Mouse (Mus musculus): ENCODE results near the gene Zcchc24. TPM values are rescaled to one million over a fixed set of nuclear protein-coding genes. Genes with fewer than 3 reads are reported as not detected.

Gene Zcchc24
- polyA plus RNA-seq, 2 experiments: 5.7 TPM

DNA sequence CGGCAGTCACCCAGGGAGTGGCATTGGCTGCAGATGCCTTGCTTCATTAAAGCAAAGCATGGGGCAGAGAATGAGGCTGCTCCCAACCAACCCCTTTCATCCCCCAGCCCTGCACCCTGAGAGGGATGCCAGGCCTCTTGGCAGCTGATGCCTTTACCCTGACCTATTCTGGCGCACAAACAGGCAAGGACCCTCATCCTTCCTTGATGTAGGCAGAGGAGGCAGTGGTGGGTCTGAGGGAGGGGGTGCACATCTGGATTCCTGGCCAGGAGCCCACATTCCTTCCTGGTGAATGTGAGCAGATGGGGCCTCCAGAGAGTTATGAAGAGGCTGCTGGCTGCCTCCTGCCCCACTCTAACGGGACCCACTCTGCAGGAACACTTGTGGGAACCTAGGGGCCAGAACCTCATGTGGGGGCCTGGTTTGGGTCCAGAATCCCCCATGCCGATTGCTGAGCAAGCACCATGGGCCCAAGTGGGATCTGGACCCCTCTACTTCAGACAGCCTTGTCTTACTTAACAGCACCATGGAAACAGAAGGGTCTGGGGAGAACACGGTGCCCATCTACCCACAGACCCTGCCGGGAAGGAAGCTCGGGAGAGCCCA is 12.4 kb downstream of the Zcchc24 start:
- TF ChIP-seq CTCF (IDR thresholded peaks at IDR 0.05; ENCODE audit: low read depth): no peak
- TF ChIP-seq EP300 (IDR thresholded peaks at IDR 0.05; ENCODE audit: low read depth): no peak
- Histone ChIP-seq H3K9me3 (ENCODE audit: control insufficient read depth, low read length) (no peaks in the 10 kb centered on the region), H3K27ac (no peak overlapping the region), H3K27me3 (ENCODE audit: control insufficient read depth, insufficient read depth, low read length) (no peaks in the 10 kb centered on the region; the same call in 1 of the 2 replicates), H3K9ac (replicated peaks) (no peak overlapping the region), H3K36me3 (replicated peaks; ENCODE audit: control insufficient read depth, insufficient read depth, low read depth) (no peaks in the 10 kb centered on the region), H3K4me3 (ENCODE audit: insufficient read depth in 1 of 2, low read depth in 2 of 2, low read length in 2 of 2) (no peak overlapping the region), H3K4me2 (ENCODE audit: low read depth) (no peak overlapping the region), H3K4me1 (replicated peaks; ENCODE audit: control insufficient read depth in 2 of 2, insufficient read depth in 2 of 2, low read length in 1 of 2) (no peaks in the 10 kb centered on the region)
- no peak for DNase-seq (ENCODE audit: low read depth in 3 of 3, low spot score in 3 of 3)
- ATAC-seq (ENCODE audit: insufficient read depth): no peak
- WGBS (ENCODE audit: insufficient replicate concordance): 66% methylated on average over 7 of the region's 7 CpGs

DNA sequence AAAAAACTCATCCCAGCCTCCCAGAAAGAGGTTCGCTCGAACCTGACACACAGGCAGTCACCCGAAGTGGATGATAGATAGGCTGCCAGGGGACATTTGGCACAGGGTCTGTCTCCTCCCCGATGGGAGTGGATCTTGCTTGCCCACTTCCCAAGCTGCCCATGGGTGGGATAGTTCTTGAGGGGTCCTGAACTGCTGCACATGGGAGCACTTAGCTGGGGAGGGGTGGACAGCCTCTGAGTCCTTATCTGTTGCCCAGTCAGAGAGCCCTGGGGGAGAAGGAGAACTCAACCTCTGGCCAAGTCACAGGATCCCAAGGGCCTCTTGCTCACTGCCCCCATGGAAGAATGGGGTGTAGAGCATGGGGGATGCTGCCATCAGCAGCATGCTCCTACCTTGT is 13.3 kb downstream of the Zcchc24 start:
- no peak overlapping the region for H3K27ac ChIP-seq
- H3K4me3 ChIP-seq (ENCODE audit: insufficient read depth in 1 of 2, low read depth in 2 of 2, low read length in 2 of 2): no peak overlapping the region
- no peaks in the 10 kb centered on the region for H3K9me3 ChIP-seq (ENCODE audit: control insufficient read depth, low read length)
- no peak overlapping the region for H3K4me2 ChIP-seq (ENCODE audit: low read depth)
- ATAC-seq (ENCODE audit: insufficient read depth) (no peak), DNase-seq (ENCODE audit: low read depth in 3 of 3, low spot score in 3 of 3) (no peak)
- H3K27me3 ChIP-seq (ENCODE audit: control insufficient read depth, insufficient read depth, low read length): no peaks in the 10 kb centered on the region; the same call in 1 of the 2 replicates
- TF ChIP-seq EP300 (IDR thresholded peaks at IDR 0.05; ENCODE audit: low read depth) (no peak), CTCF (IDR thresholded peaks at IDR 0.05; ENCODE audit: low read depth) (no peak)
- no peak overlapping the region for H3K9ac ChIP-seq (replicated peaks)
- no peaks in the 10 kb centered on the region for H3K36me3 ChIP-seq (replicated peaks; ENCODE audit: control insufficient read depth, insufficient read depth, low read depth)
- 53% methylated on average over 4 of the region's 4 CpGs for WGBS (ENCODE audit: insufficient replicate concordance)
- no peaks in the 10 kb centered on the region for H3K4me1 ChIP-seq (replicated peaks; ENCODE audit: control insufficient read depth in 2 of 2, insufficient read depth in 2 of 2, low read length in 1 of 2)

DNA sequence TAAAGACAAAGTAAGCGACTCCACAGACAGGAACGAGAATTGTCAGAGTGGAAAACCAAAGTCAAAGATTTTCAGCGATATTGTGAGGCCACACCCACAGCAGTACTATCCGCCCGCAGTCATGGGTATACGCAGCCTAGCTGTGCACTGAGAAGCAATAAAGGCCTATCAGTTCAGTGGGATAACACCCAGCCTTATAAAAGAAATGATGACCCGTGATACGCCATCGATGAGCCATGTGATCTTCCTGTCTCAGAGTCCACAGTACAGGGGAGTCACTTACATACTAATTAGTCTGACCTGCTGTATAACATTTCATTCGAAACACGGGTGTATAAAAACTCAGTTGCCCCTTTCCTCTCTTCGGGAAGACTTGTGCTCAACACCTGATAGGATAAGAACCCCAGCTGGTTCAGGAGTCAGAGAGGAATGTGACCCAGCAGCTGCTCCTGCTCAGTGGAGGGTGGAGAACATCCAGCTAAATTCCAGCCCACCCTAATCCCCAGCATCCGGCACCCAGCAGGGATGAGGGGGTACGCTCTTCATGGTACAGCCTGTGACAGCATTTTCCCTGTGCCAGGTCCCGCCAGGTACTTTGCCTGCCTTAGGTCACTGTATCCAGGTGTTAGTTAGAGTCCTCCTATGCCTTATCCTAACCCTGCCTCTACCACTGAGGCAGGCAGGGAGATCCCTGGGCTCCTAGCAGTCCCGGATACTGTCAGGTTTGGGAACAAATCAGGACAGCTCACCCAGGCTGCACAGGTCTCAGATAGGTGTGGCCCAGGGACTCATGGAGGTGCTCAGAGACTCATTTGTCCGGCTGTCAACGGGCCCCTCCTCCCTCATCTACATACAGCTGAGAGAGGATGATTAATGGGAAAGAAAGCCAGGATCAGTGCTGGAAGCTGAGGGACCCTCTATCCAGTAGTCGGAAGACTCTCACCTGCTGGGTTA is 14.0 kb downstream of the Zcchc24 start:
- DNase-seq (ENCODE audit: low read depth in 3 of 3, low spot score in 3 of 3): no peak
- no peaks in the 10 kb centered on the region for H3K36me3 ChIP-seq (replicated peaks; ENCODE audit: control insufficient read depth, insufficient read depth, low read depth)
- ATAC-seq (ENCODE audit: insufficient read depth): no peak
- no peaks in the 10 kb centered on the region for H3K9me3 ChIP-seq (ENCODE audit: control insufficient read depth, low read length)
- H3K4me1 ChIP-seq (replicated peaks; ENCODE audit: control insufficient read depth in 2 of 2, insufficient read depth in 2 of 2, low read length in 1 of 2): no peaks in the 10 kb centered on the region
- no peaks in the 10 kb centered on the region; the same call in 1 of the 2 replicates for H3K27me3 ChIP-seq (ENCODE audit: control insufficient read depth, insufficient read depth, low read length)
- no peak overlapping the region for H3K4me3 ChIP-seq (ENCODE audit: insufficient read depth in 1 of 2, low read depth in 2 of 2, low read length in 2 of 2)
- TF ChIP-seq EP300 (IDR thresholded peaks at IDR 0.05; ENCODE audit: low read depth) (no peak), CTCF (IDR thresholded peaks at IDR 0.05; ENCODE audit: low read depth) (no peak)
- H3K27ac ChIP-seq: no peak overlapping the region
- no peak overlapping the region for H3K9ac ChIP-seq (replicated peaks)
- H3K4me2 ChIP-seq (ENCODE audit: low read depth): no peak overlapping the region
- 52% methylated on average over 19 of the region's 19 CpGs for WGBS (ENCODE audit: insufficient replicate concordance)

DNA sequence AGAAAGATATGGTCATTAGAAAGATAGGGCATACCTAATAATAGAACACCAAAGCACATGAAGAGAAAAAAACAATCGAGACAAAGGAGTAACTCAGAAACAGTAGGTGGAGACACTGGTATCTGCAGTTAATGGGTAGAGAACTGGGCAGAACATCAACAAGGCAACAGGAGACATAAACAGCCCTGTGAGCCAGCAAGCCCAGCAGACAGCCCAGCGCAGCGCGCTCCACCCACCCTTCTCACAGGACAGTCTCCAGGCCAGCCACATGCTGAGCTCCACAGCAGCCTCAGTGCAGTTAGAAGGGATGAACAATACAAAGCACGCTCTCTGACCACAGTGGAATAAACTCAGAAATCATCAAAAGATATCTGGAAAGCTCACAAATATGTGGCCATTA is 15.8 kb downstream of the Zcchc24 start:
- TF ChIP-seq CTCF (IDR thresholded peaks at IDR 0.05; ENCODE audit: low read depth): no peak
- ATAC-seq (ENCODE audit: insufficient read depth): no peak
- no peak overlapping the region for H3K27ac ChIP-seq
- no peak overlapping the region for H3K9ac ChIP-seq (replicated peaks)
- no peaks in the 10 kb centered on the region for H3K36me3 ChIP-seq (replicated peaks; ENCODE audit: control insufficient read depth, insufficient read depth, low read depth)
- H3K27me3 ChIP-seq (ENCODE audit: control insufficient read depth, insufficient read depth, low read length): no peaks in the 10 kb centered on the region
- H3K4me3 ChIP-seq (ENCODE audit: insufficient read depth in 1 of 2, low read depth in 2 of 2, low read length in 2 of 2): no peak overlapping the region
- H3K9me3 ChIP-seq (ENCODE audit: control insufficient read depth, low read length): no peaks in the 10 kb centered on the region
- DNase-seq (ENCODE audit: low read depth in 3 of 3, low spot score in 3 of 3): no peak
- 65% methylated on average over 5 of the region's 5 CpGs for WGBS (ENCODE audit: insufficient replicate concordance)
- no peak overlapping the region for H3K4me2 ChIP-seq (ENCODE audit: low read depth)
- no peaks in the 10 kb centered on the region for H3K4me1 ChIP-seq (replicated peaks; ENCODE audit: control insufficient read depth in 2 of 2, insufficient read depth in 2 of 2, low read length in 1 of 2)

DNA sequence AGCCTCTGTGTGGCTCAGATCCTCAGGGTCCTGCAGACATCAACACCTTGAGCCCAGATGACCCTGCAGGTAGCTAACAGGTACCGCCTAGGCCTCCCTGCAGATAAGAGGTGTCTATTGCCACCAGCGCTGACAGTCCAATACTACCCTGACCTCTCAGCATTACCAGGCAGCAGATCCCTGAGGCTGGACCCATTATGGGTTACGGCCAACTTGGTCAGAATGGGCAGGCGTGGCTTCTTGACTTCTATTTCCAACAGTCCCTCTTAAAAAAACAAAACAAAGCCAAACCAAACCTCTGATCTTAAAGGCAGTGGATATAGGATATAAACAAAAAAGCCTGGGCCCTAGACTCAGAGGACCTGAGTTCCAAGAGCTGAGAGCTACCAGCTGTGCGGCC is 17.8 kb downstream of the Zcchc24 start:
- Histone ChIP-seq H3K4me2 (ENCODE audit: low read depth) (no peak overlapping the region), H3K27ac (no peak overlapping the region), H3K36me3 (replicated peaks; ENCODE audit: control insufficient read depth, insufficient read depth, low read depth) (no peaks in the 10 kb centered on the region), H3K4me1 (replicated peaks; ENCODE audit: control insufficient read depth in 2 of 2, insufficient read depth in 2 of 2, low read length in 1 of 2) (no peaks in the 10 kb centered on the region), H3K9ac (replicated peaks) (no peak overlapping the region), H3K27me3 (ENCODE audit: control insufficient read depth, insufficient read depth, low read length) (no peaks in the 10 kb centered on the region), H3K4me3 (ENCODE audit: insufficient read depth in 1 of 2, low read depth in 2 of 2, low read length in 2 of 2) (no peak overlapping the region), H3K9me3 (ENCODE audit: control insufficient read depth, low read length) (no peaks in the 10 kb centered on the region)
- TF ChIP-seq CTCF (IDR thresholded peaks at IDR 0.05; ENCODE audit: low read depth) (no peak), EP300 (IDR thresholded peaks at IDR 0.05; ENCODE audit: low read depth) (no peak)
- DNase-seq (ENCODE audit: low read depth in 3 of 3, low spot score in 3 of 3): no peak
- ATAC-seq (ENCODE audit: insufficient read depth): no peak
- 70% methylated on average over 5 of the region's 5 CpGs for WGBS (ENCODE audit: insufficient replicate concordance)
